Mouse (Mus musculus) megakaryocyte, embryonic 14.5 days (primary cell): ENCODE measurements at regions not wholly inside any gene's neighbourhood (a gene's known extent, or its start where the extent isn't known, plus 50 kb on each side); places are given as distances from the start of the nearest gene placed in this dataset.

ENCODE experiments used
- FLI1 ChIP-seq: IDR thresholded peaks from 2 replicates; pipeline ENCODE4 v1.6.1; 2012; ENCODE audit warnings: low read length, inconsistent platforms, mixed read lengths
- GATA1 ChIP-seq: IDR thresholded peaks from 3 replicates; pipeline ENCODE4 v1.6.1; 2012; ENCODE audit warnings: mixed read lengths, low read length, inconsistent platforms, borderline replicate concordance

GRCm38 (mm10) chr5:119389857-119390256, 280.6 kb upstream of the Tbx3 start:
- TF ChIP-seq GATA1 (no peak), FLI1 (no peak)
